Mouse (Mus musculus) mouse trophoblast stem cell (cell line): ENCODE measurements around the gene Tuba1c.
"Not testable (repeated sequence)": the region's sequence is repeated elsewhere in the genome, so short reads cannot be mapped to it uniquely, and the experiment has no call there.

ENCODE experiments used
- in situ Hi-C, 2 experiments: fragments of 300-500 bp; cut with MseI, MboI; formaldehyde crosslinking; loops; 2 replicates in 1 of 2; 3 replicates in 1 of 2; pipeline ENCODE4 v1.15.1; 2025

Tuba1c gene

GRCm38 (mm10) chr15:99056332-99056731, 26.6 kb downstream of the Tuba1c start:
- in situ Hi-C loops, result no loop called here

DNA sequence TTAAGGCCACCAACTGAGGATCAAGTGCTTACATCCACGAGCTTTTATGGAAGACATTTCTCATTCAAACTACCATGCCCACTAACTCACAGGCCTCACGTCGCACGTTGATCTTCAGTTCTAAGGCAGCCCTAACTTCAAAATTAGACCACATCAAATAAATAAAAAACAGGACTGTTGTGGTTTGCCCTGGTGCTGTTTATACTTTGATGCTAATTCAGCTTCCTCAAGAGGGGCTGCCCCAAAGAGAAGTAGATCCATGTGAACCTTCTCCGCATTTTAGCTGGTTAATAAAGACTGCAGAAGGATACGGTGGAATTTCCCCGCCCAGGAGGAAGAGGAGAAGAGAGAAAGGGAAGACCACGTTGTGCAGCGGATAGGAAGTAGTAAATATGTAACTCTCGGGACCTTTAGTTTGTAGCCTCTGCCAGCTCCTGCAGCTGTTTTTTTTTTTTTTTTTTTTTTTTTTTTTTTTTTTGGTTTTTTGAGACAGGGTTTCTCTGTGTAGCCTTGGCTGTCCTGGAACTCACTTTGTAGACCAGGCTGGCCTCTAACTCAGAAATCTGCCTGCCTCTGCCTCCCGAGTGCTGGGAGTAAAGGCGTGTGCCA, 36.0 kb downstream of the Tuba1c start:
- in situ Hi-C loops, result no loop called here

DNA sequence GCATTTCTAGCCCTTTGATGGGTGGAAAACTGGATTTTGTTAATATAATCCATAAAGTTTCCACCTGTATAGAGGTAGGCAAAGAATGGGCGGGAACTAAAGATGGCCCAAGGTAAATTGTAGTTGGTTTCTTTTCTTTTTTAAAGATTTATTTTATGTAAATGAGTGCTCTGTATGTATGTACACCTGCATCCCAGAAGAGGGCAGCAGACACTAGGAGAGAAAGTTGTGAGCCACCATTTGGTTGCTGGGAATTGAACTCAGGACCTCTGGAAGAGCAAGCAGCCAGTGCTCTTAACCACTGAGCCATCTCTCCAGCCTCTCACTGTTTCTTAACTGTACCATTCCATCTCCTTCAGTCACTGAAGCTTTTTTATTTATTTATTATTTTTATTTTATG, 42.3 kb downstream of the Tuba1c start:
- in situ Hi-C loops, result no loop called here

GRCm38 (mm10) chr15:99074019-99074599, 44.4 kb downstream of the Tuba1c start, which contains the start of gene Troap:
Troap (plus strand) TSS chr15:99074575.
- in situ Hi-C loops, result no loop called here

DNA sequence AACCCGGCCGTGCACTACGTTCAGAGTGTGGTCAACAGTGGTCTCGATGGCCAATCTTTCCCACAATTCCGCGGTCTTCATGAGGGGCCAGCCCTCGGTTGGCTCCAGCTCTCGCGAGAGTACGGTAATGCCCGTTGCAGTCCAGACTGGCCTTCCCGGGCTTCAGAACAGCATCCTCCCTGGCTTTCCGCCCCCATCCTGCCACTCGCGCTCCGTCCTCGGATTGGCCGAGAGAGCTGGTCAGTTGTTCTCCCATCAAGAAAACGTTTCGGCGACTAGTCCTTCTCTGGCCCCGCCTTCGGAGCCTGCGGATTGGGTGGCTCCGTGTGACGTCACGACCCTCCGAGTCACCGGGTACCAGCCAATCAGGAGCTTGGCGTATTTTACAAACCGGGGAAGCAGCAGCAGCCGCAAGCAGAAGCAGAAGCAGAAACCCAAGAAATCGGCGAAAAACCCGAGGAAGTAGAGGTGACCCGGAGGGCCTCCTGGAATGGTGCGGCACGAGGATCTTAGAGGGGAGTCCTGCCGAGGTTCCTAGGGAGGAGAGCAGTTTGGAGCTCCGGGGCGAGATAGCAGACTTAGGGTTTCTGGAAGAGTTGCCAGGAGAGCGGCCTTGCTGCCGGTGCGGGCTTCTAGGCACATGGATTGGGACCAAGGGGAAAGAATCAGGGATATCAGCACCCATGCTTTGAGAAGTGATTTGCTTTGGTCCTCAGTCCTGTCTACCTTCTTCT, 45.1 kb downstream of the Tuba1c start:
- in situ Hi-C loops, result no loop called here

GRCm38 (mm10) chr15:99076011-99076410, 46.3 kb downstream of the Tuba1c start:
- in situ Hi-C loops, result not testable (repeated sequence)

- in situ Hi-C loops, result no loop called here
Observed at GRCm38 (mm10) chr15:99078181-99078910, 48.7 kb downstream of the Tuba1c start.

GRCm38 (mm10) chr15:99079804-99080203, 50.1 kb downstream of the Tuba1c start:
- in situ Hi-C loops, result no loop called here

GRCm38 (mm10) chr15:99082322-99082721, 52.6 kb downstream of the Tuba1c start:
- in situ Hi-C loops, result no loop called here

DNA sequence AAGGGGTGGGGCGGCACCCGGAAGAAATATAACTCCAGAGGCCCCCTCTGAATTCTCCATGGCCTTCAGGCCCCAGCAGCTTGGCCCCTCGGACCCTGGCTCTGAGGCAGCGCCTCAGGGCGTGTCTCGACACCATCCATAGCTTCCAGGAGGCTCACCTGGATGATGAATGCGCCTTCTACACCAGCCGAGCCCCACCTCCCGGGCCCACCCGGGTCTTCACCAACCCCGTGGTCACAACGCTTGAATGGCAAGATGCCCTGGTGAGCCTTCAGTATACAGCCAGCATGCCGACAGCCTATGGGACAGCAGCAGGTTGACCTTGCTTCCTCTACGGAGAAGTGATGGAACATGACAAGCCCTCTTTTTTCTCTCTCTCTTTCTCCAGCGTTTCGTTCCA, 53.1 kb downstream of the Tuba1c start:
- in situ Hi-C loops, result no loop called here

DNA sequence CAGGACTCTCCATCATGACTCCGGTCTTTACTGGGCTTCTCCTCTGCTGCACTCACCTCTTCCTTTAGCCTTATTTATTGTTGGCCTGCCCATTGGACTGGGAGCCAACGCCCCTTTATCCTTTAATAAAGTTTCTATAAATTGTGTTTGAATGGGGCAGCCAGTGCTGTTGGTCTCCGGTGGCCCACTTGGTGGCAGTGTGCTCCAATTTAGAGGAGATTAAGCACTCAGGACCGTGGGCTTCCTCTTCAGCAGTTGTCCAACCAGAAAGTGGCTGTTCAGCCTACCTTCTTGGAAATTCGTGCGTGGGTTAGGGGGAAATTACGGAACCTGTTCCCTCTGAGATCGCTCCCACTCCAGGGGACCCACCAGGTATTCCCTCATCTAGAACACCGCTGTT, 53.6 kb downstream of the Tuba1c start:
- in situ Hi-C loops, result no loop called here

GRCm38 (mm10) chr15:99083867-99084557, 54.3 kb downstream of the Tuba1c start:
- in situ Hi-C loops, result no loop called here

- in situ Hi-C loops, result no loop called here
Observed at GRCm38 (mm10) chr15:99084618-99085017, 54.9 kb downstream of the Tuba1c start.

DNA sequence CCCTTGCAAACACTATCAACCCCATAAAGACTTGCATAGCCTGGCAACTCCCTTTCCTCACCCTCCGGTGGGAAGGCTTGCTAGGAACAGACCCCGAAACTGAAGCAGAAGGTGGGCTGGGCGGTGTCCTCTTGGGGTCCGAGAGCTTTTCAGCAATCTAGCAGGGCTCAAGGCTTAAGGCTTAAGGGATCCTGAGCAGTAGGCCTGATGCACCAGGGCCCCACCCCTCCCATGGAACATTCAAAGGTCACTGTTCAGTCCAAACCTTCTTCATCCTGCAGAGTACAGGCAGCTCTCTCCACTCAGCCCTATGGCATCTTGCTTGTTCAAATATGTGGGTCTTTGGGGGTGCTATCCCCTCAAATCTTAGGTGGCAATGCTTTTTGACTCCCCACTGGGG, 56.3 kb downstream of the Tuba1c start:
- in situ Hi-C loops, result no loop called here

DNA sequence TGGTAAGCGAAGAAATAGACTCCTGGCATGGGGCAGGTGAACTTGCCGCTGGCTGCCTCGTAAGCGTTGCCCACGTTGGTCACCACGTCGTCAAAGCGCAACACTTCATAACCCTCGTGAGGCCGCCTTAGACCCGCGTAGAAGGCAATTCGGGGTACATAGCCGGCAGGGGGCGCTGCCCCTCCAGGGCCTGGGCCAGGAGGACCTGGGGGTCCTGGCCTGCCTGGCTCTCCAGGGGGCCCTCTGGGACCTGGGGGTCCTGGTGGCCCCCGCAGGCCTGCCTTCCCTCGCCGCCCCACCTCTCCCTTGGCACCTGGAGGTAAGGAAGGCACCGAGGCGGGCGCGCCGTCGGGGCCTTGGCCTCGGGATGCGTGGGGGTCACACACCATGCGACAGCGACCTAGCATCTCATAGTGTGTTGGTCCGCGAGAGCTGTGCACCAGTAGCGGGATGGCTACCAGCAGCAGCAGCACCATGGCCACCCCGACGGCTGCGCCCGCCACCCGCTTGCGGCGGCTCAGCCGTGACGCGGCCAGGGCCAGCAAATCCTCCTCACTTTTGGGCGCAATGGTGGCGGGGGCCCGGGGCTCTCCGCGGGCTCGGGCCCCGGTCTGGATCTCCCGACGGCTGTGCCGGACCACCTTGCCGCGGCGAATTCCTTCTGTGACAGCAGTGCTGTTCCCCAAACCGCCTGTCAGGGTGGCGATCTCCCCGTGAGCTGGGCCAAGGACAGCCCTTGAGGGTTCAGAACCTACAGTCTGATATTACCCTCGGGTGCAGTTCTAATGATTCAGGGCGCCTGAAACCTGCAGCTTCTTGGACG, 57.8 kb downstream of the Tuba1c start, which contains the start of gene C1ql4:
TSS of gene C1ql4 (minus strand) at position 565 of the 823 bp plus-strand sequence.
- in situ Hi-C loops, result no loop called here
